Mouse (Mus musculus) left cerebral cortex, adult 11 months (tissue): ENCODE results near the gene Arhgef3.

Experiments used
- DNase-seq: peaks from one replicate; pipeline ENCODE4 v3.0.0; 2022; ENCODE audit warnings: low spot score

Gene Arhgef3

DNA sequence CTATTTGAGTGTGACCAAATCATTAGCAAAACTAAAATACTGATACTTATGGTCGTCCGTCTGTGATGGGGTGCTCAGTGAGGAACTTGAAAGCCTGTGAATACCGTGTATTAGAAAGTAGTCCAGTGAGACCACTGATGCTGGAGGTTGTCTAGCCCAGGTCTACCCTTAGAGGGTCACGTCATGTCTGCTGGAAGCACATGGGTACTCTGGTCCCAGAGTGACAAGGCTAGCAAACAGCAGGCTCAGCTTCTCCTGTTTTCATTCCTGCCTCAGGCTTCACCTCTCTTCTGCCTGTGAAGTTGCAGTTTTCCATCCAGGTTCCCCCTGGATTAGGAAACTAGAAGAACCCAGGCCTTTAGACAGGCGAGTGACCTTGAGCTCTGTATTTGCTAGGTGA lies 233.0 kb downstream of the Arhgef3 start:
- DNase-seq = no peak

DNA sequence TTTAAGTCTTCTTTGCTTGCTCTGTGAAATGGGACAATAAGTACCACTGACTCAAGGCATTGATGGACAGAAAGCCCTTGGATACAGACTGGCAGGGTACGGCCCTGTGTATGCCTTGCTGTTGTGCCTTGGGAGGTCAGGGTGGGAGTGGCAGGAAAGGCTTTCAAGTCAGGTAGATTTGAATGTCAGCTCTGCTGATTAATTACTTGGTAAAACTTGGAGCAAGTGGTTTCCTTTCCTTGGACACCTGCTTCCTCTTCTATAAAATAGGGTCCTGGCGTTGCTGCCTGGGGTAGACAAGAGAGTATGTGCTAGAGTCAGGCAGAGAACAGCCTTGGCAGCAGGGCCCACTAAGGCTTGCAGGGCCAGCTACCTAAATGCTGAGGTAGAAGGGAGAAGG lies 233.4 kb downstream of the Arhgef3 start:
- no peak for DNase-seq

DNA sequence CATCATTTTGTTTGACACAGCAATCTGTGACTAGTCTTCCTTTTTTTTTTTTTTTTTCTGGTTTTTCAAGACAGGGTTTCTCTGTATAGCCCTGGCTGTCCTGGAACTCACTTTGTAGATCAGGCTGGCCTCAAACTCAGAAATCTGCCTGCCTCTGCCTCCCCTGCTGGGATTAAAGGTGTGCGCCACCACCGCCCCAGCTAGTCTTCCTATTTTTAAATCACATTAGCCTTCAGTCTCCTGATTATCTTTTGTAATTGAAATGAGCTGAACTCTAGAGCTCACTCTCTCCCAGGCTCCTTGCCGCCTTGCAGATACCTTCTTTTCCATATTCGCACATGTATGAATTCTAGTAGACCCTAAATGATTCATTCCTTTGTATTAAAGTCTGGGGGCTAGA lies 234.0 kb downstream of the Arhgef3 start:
- DNase-seq = no peak

DNA sequence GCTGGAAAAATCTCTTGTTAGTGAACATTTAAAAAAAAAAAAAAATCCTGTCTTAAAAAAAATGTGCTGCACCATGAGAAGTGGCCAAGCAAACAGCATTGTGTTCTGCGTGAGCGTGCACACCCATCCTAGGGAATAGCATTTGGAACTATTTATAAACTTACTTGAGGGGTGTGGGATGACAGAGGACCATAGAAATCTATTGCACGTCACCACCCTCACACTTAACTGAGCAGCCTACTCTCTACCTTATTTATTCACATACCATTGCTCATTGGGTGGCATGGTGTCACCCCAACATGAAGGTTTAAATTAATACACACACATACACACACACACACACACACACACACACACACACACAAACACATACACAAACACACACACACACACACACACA lies 234.4 kb downstream of the Arhgef3 start:
- DNase-seq = no peak

DNA sequence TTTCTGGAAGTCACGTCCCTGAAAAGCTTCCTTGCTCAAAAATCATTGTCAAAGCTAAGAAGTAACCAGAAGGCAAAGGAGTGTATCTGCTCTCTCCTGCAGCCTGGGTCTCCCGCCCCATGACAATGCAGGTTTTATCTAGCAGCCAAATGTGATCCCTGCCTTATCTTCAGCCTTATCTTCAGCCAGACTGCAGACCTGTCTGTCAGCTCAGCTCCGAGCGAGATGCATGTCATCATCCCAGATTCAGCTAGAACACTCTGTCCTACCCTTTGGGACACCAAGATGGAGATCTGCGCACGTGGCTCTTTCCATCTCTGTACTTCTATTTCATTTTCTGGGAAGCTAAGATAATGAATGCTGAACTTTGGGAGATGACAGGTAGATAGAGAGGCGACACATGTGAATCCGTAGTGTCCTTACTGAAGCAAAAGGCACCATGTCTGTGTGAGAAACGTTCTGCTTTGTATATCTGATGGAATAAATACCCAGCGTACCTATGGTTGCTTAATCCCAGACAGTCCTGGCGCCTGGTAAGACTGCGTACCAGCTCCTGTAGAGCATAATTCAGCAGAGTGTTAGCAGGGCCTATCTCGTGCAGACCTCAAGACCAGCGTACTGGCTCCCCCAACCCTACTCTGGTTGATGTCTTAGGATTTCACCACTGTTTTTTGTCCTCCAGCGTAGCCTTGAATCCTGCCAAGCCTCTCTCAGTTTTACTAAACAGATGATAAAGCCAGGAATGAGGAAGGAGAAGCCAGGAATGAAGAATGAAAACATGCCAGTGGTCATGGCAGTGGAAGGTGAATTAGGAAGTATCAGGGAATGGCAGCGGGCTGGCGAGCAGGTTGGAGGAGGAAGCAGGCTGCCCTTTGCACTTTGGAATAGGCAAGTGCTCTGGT lies 235.4 kb downstream of the Arhgef3 start:
- no peak for DNase-seq

DNA sequence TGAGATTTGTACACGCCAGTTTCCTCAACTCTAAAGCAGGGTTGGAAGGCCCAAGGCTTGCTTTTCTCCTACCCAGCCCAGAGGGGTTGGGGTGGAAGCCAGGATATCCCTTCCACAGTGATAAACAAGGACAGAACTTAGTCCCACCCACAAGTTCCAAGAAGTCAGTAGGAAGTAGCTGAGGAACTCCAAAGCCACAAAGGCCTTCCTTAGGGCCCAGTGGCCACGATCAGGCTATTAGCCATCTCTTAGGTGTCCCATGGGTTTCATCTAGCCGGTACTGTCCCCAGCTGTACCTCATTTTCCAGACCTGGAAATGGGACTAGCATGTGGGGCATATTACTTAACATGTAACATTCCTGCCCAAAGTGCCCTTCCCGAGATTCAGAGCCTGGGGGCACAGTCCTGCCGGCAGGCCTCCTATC lies 236.4 kb downstream of the Arhgef3 start:
- DNase-seq = no peak

DNA sequence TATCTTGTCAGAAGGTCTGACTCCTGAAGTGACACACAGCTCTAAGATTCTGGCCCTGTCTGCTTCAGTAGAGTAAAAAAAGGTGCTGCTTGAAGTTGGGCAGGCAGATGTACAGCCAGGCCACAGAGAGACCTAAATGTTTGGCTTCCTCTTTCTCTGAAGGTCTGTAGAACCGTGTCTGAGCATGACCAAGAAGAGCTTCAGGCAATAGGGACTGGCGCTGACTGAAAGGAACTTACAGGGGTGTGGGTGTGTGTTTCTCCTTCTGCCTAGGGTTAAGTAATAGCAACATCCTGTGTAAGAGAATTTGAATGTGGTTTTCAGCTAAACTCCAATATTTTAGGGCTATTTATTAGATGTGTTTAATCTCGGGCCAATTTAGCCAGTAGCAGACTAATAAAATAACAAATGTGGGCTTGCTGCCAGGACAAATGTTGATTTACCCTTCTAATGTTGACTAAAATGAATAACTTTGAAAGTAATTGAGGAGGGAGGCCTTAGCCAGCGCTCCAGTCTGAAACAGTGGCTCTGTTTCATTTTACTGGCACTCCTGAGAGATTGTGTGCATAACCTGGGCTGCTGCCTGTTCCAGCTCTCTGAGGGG lies 236.9 kb downstream of the Arhgef3 start:
- no peak for DNase-seq

DNA sequence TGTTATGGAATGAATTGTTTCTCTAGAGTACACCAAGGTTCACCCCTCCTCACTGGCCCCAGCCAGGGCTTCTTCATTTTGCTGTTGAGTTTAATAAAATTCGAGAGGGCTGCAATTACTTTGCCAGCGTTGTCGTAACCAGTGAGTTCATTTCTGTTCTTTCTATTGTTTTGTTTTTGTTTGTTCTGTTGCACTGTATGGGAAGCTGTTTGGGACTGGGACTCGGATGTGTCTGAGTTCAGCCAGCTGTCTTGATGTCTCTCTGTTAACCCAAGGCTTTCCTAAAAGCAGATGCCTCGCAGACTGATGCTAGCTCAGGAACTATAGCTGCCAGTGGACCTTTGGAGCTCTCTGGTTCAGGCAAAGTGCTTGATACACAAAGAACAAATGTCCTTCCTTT lies 237.8 kb downstream of the Arhgef3 start:
- no peak for DNase-seq

DNA sequence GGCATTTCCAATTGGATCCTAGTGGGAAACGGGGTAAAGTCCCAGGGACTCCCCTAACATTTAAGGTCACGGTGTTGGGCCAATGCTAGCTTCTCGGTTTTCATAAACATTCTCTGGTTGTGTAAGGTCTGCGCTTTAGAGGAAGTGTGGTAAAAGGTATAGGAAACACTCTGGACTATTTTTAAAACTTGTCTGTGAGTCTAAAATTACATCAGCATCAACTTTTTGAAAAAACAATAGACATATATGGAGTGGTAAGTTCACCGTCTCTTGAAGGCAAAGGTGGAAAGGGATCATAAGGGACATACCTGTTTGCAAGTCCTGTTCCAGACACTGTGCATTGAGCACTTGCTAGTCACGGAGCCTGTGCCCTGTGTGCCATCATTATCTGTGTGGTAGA lies 240.5 kb downstream of the Arhgef3 start:
- DNase-seq = no peak

DNA sequence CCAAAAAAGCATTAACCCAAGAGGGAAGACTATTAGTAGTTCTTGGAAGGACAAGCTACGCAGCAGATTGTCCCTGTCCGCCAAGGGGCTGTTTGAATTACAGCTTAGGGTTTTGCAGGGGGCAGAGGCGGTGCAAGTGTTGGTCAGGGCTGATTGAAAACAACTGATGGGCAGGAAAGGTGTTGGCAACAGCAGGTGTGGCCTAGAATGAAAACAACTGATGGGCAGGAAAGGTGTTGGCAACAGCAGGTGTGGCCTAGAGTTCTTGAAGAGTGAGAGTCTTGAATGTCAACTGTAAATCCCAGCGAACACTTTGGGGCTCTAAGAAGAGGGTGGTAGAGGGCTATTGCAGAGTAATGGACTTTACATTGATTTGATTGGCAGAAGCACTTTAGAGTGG lies 241.2 kb downstream of the Arhgef3 start:
- no peak for DNase-seq

DNA sequence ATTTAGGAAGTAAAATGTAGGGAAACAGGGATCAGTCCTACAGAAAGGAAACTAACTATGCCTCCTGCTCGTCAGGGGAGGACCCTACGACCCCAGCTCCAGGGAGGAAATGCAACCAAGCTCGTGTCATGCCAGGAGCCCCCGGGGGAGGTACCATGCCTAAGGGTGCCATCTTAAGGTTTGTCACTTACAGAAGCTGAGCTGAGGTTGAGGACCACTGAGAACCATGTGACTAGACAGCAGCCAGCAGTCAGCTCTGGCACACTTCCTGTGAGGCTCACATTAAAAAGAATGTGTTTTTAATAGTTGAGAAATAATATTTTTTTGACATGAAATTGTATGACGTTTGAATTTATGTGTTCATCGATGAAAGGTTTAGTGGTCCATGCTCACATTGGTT lies 242.4 kb downstream of the Arhgef3 start:
- DNase-seq = no peak

DNA sequence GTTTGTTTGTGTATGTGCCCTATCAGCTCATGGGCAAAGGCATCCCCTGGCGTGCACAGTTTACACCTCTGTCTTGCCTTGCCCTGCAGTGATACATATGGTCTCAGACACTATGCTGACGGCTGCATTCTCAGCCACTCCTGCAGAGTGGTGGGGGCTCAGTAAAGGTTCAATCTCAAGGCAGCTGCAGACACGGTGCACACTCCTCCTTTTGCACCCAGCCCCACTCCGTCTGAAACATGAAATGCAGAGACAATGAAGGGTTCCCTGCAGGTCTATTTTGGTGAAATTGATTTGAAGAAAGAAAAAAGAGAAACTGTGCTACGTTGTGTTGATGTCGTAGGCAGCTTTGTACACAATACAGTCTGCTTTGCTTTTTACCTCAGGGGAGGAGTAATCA lies 243.5 kb downstream of the Arhgef3 start:
- no peak for DNase-seq

DNA sequence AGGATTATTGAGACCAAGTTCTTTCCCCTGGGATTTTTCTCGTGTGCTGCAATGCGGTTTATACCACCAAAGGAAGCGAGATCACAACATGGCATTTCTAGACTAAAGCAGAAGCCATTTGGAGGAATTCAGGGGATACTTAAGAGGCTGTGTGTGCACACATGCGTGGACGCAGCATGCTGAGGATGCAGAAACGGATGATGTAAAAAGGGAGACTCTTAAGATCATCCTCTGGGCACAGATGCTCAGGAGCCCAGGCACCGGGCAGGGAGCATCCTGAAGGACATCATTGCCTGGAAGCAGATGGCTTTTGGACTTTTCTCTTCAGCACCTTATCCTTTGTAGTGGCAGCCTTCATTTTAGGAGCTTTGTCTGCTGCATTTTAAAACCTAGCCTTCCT lies 246.2 kb downstream of the Arhgef3 start:
- DNase-seq = no peak

DNA sequence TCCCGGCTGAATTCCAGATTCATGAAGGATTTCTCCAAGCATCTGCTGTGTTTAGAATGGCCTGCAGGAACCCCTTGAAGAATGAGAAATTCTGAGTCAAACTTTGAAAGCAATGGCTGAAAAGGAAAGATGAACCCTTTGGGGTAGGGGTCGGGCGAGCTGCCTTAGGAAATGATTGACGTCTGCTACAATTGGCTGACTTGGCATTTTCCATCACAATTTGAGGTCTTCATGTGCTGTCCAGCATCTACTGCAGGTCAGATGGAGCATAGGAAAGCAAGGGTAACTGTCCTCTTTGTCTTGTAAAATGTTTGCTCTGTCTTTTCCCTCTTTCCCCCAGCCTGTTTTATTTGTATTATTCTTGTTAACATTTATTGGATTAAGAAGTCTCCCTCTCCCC lies 246.8 kb downstream of the Arhgef3 start:
- no peak for DNase-seq

DNA sequence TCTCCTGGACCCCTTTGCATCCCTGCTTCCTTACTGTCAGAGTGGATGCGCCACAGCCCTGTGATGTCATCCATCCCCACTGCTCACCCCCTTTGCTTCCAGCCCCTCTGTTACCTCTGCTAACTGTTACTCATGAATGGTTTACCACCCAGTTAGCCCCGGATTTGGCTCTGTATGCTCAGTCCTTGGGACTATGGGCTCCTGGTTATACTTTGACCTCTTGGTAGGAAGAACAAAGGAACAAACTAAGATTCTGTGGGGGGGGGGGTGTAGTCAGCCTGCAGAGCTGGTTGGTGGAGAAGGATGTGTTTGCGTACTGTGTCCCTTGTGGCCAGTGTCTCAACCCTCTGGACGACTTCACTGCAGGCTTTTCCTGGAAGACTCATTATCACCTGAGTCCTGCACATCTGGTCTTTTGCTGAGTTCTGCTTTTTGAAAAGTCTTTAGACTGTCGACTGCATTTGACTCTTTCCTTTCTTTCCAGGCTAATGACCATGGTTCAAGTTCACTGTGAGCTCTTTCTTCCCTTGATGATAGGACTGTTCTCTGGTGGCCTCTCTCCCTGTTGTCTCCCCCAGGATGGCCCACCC lies 250.1 kb downstream of the Arhgef3 start:
- DNase-seq = no peak

DNA sequence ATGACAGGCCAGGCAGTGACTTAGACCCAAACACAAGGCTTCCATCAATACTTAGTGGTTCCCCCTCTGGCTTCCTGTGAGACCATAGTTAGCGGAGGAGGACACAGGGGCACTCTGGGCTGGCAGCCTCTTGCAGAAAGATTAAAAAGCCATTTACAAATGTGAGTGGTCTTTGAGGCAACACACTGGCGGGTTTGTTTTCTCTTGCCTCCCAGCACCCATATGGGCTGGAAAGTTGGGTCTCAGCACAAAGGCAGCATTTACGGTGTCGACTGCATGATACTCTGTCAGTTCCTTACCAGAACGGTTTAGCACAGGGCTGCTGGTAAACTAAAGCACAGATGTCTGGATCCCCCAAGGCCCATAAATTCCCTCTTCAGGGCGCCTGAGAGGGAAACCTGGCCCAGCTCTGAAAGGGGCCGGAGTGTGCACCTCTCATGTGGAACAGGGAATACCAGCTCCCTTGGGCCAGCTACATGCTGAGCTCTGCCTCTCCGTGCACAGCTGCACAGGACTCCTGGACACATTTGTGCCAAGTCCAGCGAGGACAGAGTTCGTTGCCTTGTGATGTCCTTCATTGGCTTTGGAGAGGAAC lies 252.5 kb downstream of the Arhgef3 start:
- no peak for DNase-seq

DNA sequence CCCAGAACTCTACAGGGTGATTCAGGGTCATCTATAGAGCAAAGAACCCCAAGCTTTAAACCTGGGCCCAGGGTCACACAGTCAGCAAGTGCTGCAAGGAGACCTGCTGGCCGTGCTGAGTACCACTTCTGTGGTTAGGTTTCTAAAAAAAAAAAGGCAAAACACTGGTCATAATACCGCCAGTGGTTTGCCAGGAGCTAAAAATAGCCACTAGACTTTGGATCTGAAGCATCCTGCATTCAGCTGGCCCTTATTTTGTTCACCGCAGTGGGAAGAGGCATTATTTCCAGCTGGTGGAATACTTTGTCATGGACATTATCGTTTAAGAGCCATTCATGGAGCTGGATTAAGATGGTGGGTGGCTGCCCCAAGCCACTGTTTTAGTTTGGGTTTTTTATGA lies 253.9 kb downstream of the Arhgef3 start:
- no peak for DNase-seq

DNA sequence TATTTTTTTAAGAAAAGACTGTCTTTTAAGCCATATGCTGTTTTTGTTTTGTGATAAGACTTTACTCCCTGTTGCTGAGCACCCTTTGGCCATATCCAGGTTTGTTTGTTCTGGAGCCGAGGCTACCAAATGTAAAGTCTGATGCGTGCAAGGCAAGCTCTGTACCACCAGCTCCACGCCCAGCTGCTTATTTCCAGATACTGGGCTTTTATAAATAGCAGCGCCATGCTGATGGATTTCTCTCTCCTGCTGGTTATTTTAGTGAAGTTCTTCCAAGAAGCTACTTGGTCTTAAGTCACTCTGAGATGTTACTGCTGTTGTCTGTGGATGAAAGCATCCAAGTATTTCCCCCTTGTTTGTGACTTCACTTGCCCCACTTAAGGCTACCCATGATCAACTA lies 254.8 kb downstream of the Arhgef3 start:
- no peak for DNase-seq

DNA sequence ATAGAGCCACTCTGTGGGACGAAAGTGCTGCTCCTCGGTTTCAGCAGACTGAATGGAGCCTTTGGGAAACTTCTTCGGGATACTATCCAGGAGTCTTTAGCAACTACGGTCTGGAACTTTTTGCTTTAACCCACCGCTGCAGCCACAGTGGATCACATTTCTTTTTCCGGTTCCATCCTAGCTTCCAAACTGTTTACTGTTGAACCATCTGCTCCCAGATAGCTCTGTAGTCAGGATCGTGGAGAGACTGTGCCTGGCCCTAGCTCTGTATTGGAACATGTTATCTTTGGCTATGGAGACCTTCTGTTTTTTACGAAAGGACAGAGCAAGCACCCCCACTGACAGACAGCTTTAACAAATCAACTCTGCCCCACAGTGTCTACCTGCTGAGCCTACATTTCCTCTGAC lies 257.0 kb downstream of the Arhgef3 start:
- DNase-seq = no peak

DNA sequence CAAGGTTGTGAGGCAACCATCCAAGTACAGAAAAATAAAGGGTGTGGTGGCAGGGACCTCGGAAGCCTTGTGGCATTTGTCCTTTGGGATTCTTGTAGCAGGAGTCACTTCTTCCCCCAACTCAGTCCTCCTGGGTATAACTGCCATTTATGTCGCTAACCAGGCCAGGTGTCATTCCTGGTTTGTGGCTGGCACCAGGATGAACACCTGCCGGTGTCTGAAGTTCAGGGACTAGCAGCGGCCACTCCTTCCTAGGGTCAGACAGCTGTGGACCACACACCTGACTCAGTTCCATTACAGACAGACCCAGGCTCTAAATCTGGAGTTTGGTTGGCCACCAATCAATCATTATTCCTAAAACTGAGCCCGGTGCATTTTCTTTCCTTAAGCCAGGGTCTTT lies 258.8 kb downstream of the Arhgef3 start:
- DNase-seq = no peak

DNA sequence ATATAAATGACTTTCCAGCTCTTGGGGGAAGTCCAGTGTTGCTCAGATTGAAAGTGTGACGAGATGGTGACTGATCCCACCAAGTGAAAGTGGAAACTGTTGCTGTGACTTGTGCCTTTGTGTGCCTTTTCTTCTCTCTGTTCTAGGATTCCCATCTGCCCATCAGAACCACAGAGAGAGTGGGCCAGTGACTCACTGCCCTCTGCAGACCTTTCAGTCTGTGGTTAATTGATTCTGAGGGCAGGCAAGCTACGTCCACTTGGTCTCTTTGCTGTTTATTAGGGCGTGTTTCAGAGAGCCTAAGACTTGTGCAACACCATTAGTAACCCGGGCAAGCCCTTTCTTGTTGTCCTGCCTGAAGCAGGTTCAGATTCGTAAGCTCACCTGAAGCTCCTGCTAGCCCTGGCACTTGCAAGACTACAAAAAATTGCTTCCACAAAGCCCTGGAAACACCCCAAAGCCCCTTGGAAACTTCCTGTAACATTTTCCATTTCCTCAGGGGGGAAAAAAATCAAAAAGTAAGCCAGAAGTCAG lies 261.5 kb downstream of the Arhgef3 start:
- DNase-seq = no peak

DNA sequence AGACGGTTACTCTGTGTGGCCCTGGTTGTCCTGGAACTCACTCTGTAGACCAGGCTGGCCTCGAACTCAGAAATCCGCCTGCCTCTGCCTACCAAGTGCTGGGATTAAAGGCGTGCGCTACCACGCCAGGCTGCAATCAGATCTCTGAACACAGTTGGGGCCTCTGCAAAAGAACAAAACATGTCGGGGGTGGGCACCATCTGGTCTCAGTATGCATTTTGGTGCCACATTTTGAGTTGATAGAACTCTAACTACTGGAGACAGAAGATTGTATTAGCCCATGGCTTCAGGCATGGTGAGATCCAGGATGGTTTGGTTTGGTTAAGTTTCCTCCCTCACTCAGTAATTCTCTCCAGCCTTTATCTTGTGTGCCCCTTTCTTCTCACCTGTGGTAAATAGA lies 264.0 kb downstream of the Arhgef3 start:
- DNase-seq = no peak

DNA sequence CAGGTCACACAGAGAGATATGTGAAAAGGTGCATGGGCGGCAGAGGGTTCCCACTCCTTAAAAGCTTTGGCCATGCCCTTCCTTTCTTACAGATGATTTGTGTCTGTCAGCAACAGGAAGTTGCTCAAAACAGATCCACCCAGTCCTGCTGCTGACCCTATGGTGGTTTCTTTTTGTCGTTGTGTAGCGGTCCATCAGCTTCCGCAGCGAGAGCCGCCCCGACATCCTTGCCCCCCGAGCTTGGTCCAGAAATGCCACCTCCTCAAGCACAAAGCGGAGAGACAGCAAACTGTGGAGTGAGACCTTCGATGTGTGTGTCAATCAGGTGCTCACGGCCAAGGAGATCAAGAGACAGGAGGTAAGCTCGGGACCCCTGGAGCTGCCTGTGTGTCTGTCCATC lies 264.7 kb downstream of the Arhgef3 start:
- DNase-seq = no peak
